Mouse (Mus musculus) kidney, postnatal 0 days (tissue): Measurements from ENCODE around the gene Krtap5-2. TPM values are rescaled to one million over a fixed set of nuclear protein-coding genes. Genes with fewer than 3 reads are reported as not detected.
"Not testable (repeated sequence)": the region's sequence is repeated elsewhere in the genome, so short reads cannot be mapped to it uniquely, and the experiment has no call there.

Source experiments
- ATAC-seq: fragments of 200-750 bp; cut with Nextera tagmentation; replicated peaks from 2 replicates; pipeline ENCODE4 v1.8.0; 2017; ENCODE audit warnings: low read depth, moderate number of reproducible peaks, moderate TSS enrichment, moderate library complexity; ENCODE audit not compliant: low FRiP score
- DNase-seq: peaks from one replicate; pipeline ENCODE4 v3.0.0-alpha.2; 2016; ENCODE audit warnings: low spot score
- H3K27ac ChIP-seq: fragments of 300-500 bp; sonication (generic); 2 replicates; pipeline ENCODE4 v1.5.1; 2014; ENCODE audit warnings: mild to moderate bottlenecking
- H3K27me3 ChIP-seq: fragments of 300-500 bp; sonication (generic); 2 replicates; pipeline ENCODE4 v1.6.1; 2014; ENCODE audit warnings: low read length, mixed read lengths; ENCODE audit not compliant: insufficient read depth
- H3K36me3 ChIP-seq: fragments of 300-500 bp; sonication (generic); 2 replicates; pipeline ENCODE4 v1.6.1; 2014; ENCODE audit warnings: low read length, mixed read lengths; ENCODE audit not compliant: insufficient read depth
- H3K4me1 ChIP-seq: fragments of 300-500 bp; sonication (generic); replicated peaks from 2 replicates; pipeline ENCODE4 v1.6.1; 2014; ENCODE audit warnings: antibody characterized with exemption, low read length, mixed read lengths; ENCODE audit not compliant: insufficient read depth
- H3K4me2 ChIP-seq: fragments of 300-500 bp; sonication (generic); 2 replicates; pipeline ENCODE4 v1.6.1; 2014; ENCODE audit warnings: mild to moderate bottlenecking, low read length, moderate library complexity, mixed read lengths
- H3K4me3 ChIP-seq: fragments of 300-500 bp; sonication (generic); replicated peaks from 2 replicates; pipeline ENCODE4 v1.5.1; 2014; ENCODE audit warnings: low read depth, low read length
- H3K9ac ChIP-seq: fragments of 300-500 bp; sonication (generic); 2 replicates; pipeline ENCODE4 v1.6.1; 2014; ENCODE audit warnings: low read depth, low read length
- H3K9me3 ChIP-seq: fragments of 300-500 bp; sonication (generic); replicated peaks from 2 replicates; pipeline ENCODE4 v1.6.1; 2016; ENCODE audit warnings: low read length, inconsistent platforms, mixed read lengths
- CTCF ChIP-seq: IDR thresholded peaks from 2 replicates; pipeline ENCODE4 v1.5.1; 2016; ENCODE audit warnings: antibody characterized with exemption, low read depth, mild to moderate bottlenecking, moderate library complexity
- WGBS: fragments of 180-500 bp; shearing (Covaris S2); extraction: QIAGEN DNeasy Blood & Tissue Kit; methylation state at CpG from one replicate; pipeline ENCODE4 v1.1.7; 2014; 5-methylcytosine and 5-hydroxymethylcytosine counted together
- polyA plus RNA-seq: library from polyadenylated mRNA; unstranded; fragments of >200 nt; fragmentation: Nextera tagmentation; extraction: Ambion mirVana; gene quantifications from 2 replicates; pipeline ENCODE4 v1.2.1, GENCODE M21; 2015

The Krtap5-2 gene
- polyA plus RNA-seq: not detected in 2 replicates

DNA sequence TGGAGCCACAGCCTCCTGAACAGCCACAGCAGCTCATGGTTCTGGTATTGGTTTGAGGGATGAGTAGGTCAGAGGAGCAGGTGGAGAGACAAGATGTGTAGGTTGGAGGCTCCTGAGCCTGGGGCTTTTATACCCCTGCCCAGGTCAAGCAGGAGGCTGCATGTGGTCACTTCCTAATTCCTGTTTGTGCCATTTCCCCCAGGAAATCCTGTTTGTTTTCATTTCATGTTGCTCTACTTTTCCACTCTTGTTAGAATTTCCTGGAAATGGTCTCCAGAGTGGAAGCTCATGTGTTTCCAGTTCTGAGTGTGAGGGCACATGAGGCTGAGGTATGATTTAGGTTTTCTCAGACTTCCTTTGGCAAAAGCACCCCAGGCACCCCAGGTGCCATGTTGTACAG, at the start of gene Krtap5-2:
Krtap5-2 (minus strand) TSS at position 101 of the 400 bp plus-strand sequence.
- ATAC-seq, H3K4me1 ChIP-seq, DNase-seq: not testable (repeated sequence)

DNA sequence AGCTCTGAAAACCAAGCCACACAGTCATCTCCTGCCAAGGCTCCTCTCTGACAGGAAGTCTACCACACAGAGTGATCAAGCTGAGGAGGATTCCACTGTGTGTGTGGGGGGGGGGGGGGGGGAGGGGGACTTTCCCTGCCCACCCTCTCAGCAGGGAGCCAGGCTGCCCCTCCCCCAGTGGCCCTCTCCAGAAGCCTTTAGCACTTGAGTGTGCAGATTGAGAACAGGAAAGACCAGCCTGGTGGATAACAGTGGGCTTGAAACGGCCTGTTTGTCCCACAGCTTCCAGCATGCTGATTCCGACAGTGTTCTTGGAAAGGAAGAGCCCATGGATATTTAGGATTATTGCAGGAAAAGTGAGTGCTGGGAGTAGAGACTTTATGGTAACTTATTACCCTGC, 48.7 kb upstream of the Krtap5-2 start:
- no peaks in the 10 kb centered on the region for H3K36me3 ChIP-seq
- DNase-seq (no peak), ATAC-seq (no peak)
- no peaks in the 10 kb centered on the region for H3K4me1 ChIP-seq
- no peak overlapping the region for H3K9ac ChIP-seq
- TF ChIP-seq CTCF: no peak
- H3K27me3 ChIP-seq: no peaks in the 10 kb centered on the region
- no peak overlapping the region for H3K27ac ChIP-seq
- H3K9me3 ChIP-seq: no peaks in the 10 kb centered on the region
- H3K4me3 ChIP-seq: no peak overlapping the region
- WGBS: 50% methylated on average over 2 of the region's 2 CpGs
- H3K4me2 ChIP-seq: no peak overlapping the region

More for the DNA sequence above, at the start of gene Krtap5-2:
- not testable (repeated sequence) for H3K27ac ChIP-seq, H3K9me3 ChIP-seq, H3K36me3 ChIP-seq, H3K9ac ChIP-seq, H3K4me2 ChIP-seq, H3K27me3 ChIP-seq, H3K4me3 ChIP-seq

DNA sequence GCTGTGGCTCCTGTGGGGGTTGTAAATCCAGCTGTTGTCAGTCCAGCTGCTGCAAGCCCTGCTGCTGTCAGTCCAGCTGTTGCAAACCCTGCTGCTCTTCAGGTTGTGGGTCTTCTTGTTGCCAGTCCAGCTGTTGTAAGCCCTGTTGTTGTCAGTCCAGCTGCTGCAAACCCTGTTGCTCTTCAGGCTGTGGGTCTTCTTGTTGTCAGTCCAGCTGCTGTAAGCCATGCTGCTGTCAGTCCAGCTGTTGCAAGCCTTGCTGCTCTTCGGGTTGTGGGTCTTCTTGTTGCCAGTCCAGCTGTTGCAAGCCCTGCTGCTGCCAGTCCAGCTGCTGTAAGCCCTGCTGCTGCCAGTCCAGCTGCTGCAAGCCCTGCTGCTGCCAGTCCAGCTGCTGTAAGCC, 36.3 kb upstream of the Krtap5-2 start:
- not testable (repeated sequence) for H3K9me3 ChIP-seq, DNase-seq, H3K27ac ChIP-seq, H3K4me2 ChIP-seq, H3K27me3 ChIP-seq, H3K4me3 ChIP-seq, H3K4me1 ChIP-seq, ATAC-seq, H3K9ac ChIP-seq, H3K36me3 ChIP-seq
- 69% methylated on average over 1 of the region's 1 CpGs for WGBS

DNA sequence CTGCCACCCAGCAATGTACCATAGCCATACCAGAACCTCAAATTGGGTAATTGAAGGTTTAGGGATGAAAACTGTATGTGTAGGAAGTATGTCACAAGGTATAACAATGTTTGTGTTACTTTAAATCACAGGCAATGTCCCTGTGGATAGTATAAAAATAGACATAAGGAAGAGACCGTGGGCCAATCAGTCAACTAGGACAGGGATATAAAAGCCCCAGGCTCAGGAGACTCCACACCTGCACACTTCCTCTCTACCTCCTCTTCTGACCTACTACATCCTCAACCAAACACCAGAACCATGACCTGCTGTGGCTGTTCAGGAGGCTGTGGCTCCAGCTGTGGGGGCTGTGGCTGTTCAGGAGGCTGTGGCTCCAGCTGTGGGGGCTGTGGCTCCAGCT, 35.8 kb upstream of the Krtap5-2 start, which contains the start of gene Gm7579:
Gm7579 (plus strand) TSS at position 301 of the 400 bp plus-strand sequence.
- no peak within 1 kb of the TSS for H3K27ac ChIP-seq
- no peak within 1 kb of the TSS for H3K4me3 ChIP-seq
- no peaks in the 10 kb centered on the region for H3K36me3 ChIP-seq
- H3K9me3 ChIP-seq: no peaks in the 10 kb centered on the region
- H3K4me2 ChIP-seq: no peak within 1 kb of the TSS
- H3K27me3 ChIP-seq: no peaks in the 10 kb centered on the region
- no peak for TF ChIP-seq CTCF
- DNase-seq (no peak), ATAC-seq (no peak)
- WGBS: 48% methylated on average over 1 of the region's 1 CpGs
- no peak within 1 kb of the TSS for H3K9ac ChIP-seq
- H3K4me1 ChIP-seq: no peaks in the 10 kb centered on the region

DNA sequence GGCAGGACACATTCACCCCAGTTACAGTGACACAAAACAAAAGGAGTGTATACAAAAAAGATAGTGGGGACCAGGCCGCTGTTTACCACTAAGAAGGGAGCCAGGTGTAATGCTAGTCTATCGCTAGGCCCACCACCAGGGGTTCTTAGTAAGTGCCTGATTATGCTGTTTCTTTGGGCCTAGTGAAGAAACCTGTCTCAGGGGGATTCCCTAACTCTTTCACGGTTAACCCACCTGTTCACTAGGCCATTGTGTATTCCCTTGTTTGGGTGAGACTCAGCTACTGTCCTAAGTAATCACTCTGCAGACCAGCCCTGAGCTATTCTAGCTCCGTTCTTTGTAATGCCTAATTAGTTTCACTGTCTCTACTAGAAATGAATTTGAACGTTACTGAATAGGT, 31.1 kb upstream of the Krtap5-2 start:
- DNase-seq, H3K27ac ChIP-seq, H3K4me1 ChIP-seq, H3K4me3 ChIP-seq, H3K4me2 ChIP-seq, H3K27me3 ChIP-seq, ATAC-seq, H3K9ac ChIP-seq, H3K36me3 ChIP-seq, H3K9me3 ChIP-seq: not testable (repeated sequence)
- 81% methylated on average over 5 of the region's 5 CpGs for WGBS

DNA sequence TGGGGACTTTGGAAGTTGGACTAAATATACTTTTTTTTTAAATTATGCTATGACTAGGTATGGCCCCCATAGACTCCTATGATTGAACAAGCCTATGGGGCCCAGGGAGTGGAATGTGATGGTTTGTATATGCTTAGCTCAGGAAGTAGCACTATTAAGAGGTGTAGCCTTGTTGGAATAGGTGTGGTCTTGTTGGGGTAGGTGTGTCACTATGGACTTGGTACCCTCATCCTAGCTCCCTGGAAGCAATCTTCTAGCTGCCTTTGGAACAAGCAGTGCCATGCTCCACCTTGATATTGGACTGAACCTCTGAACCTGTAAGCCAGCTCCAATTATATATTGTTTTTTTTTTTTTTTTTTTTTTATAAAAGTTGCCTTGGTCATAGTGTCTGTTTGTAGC, 29.7 kb upstream of the Krtap5-2 start:
- H3K27me3 ChIP-seq: no peaks in the 10 kb centered on the region
- TF ChIP-seq CTCF: no peak
- no peaks in the 10 kb centered on the region for H3K9me3 ChIP-seq
- DNase-seq (no peak), ATAC-seq (no peak)
- no peak overlapping the region for H3K27ac ChIP-seq
- no peak overlapping the region for H3K4me3 ChIP-seq
- no peaks in the 10 kb centered on the region for H3K36me3 ChIP-seq
- no peak overlapping the region for H3K4me2 ChIP-seq
- no peaks in the 10 kb centered on the region for H3K4me1 ChIP-seq
- no peak overlapping the region for H3K9ac ChIP-seq

DNA sequence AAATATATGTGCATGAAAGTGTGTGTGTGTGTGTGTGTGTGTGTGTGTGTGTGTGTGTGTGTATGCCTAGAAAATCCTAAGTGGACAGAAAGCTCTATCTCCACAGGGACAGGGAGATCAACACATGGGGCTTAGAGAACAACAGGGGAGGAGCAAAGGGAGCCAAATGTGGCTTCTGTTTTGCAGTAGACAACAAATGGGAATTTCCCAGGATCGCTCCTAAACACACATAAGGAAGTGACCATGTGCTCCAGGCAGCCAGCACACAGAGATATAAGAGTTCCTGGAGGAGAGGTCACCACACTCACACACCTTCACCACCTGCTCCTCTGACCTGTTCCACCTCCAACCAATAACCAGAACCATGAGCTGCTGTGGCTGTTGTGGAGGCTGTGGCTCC, 25.3 kb upstream of the Krtap5-2 start, which contains the start of gene Krtap5-3:
Krtap5-3 (plus strand) TSS at position 301 of the 400 bp plus-strand sequence.
- no peaks in the 10 kb centered on the region for H3K27me3 ChIP-seq
- 0% methylated on average over 1 of the region's 1 CpGs for WGBS
- H3K9ac ChIP-seq: no peak within 1 kb of the TSS
- no peak within 1 kb of the TSS for H3K27ac ChIP-seq
- no peaks in the 10 kb centered on the region for H3K4me1 ChIP-seq
- H3K36me3 ChIP-seq: no peaks in the 10 kb centered on the region
- TF ChIP-seq CTCF: no peak
- H3K9me3 ChIP-seq: no peaks in the 10 kb centered on the region
- ATAC-seq (no peak), DNase-seq (no peak)
- no peak within 1 kb of the TSS for H3K4me2 ChIP-seq
- H3K4me3 ChIP-seq: no peak within 1 kb of the TSS
